Mouse (Mus musculus) left cerebral cortex, adult 9 months (tissue): ENCODE measurements around the gene Fthl17d.
A peak's percentile ranks its signal among the peaks of the same experiment; 100 is the strongest.
"Not testable (repeated sequence)": the region's sequence is repeated elsewhere in the genome, so short reads cannot be mapped to it uniquely, and the experiment has no call there.

ENCODE experiments used
- DNase-seq, 2 experiments: peaks; one replicate each; pipeline ENCODE4 v3.0.0; 2022; ENCODE audit warnings: low spot score in 2 of 2

Gene Fthl17d

DNA sequence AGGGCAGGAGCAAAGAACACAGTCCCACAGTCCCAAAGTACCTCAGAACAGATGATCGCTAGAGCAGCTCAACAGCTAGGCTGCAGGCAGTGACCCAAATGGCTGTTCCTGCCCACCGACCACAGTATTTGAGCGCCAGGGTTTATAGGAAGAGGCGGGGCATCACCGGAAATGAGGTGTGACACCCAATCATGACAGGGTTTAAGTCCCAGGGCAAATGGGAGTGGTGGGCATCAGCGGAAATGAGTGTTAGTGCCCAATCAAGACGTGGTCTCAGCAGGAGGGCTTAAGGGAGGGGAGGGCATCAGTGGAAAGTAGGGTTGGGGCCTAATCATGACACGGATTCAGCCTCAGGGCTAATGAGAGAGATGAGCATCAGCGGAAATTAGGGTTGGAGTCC lies at the start of gene Fthl17d:
TSS of gene Fthl17d (minus strand) at position 101 of the 400 bp plus-strand sequence.
- not testable (repeated sequence) for DNase-seq

DNA sequence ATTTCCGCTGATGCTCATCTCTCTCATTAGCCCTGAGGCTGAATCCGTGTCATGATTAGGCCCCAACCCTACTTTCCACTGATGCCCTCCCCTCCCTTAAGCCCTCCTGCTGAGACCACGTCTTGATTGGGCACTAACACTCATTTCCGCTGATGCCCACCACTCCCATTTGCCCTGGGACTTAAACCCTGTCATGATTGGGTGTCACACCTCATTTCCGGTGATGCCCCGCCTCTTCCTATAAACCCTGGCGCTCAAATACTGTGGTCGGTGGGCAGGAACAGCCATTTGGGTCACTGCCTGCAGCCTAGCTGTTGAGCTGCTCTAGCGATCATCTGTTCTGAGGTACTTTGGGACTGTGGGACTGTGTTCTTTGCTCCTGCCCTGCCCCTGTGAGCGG lies 46.6 kb upstream of the Fthl17d start, which contains the start of gene Fthl17e:
TSS of gene Fthl17e (plus strand) at position 301 of the 400 bp plus-strand sequence.
- DNase-seq = not testable (repeated sequence)

DNA sequence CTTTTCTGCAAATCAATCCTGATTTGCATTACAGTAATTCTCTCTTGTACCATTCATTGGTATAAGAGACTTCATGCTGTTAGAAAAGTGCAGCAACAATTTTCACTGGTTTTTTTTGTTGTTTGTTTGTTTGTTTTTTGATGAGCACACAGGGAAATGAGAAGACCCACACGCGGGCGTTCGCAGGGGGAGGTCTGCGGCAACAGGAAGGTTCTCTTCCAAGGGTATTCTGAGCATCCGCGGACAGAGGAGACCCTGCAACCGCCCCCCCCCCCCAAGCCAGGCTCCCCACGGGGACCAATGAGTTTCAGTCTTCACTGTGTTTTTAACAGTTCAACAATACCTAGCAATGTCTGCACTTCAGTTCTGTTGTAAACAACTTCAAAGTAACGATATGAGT lies 32.9 kb upstream of the Fthl17d start:
- DNase-seq = no peak

DNA sequence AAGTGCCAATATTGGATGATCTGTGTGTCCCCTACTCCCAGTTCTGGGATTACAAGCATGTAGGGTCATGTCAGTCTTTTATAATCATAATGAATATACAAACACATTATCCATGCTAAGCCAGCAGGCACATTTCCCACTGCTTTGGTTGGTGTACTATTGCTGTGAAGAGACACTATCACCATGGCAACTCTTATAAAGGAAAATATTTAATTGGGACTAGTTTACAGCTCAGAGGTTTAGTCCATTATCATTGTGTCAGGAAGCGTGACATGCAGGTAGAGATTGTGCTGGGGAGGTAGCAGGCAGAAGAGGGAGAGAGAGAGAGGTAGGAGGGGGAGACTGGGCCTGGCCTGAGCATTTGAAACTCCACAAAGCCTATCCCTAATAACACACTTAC lies 29.5 kb upstream of the Fthl17d start:
- DNase-seq = no peak

DNA sequence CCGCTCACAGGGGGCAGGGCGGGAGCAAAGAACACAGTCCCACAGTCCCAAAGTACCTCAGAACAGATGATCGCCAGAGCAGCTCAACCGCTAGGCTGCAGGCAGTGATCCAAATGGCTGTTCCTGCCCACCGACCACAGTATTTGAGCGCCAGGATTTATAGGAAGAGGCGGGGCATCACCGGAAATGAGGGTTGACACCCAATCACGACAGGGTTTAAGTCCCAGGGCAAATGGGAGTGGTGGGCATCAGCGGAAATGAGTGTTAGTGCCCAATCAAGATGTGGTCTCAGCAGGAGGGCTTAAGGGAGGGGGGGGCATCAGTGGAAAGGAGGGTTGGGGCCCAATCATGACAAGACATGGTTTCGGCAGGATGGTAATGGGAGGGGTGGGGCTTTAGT lies 10.1 kb downstream of the Fthl17d start, which contains the start of gene Fthl17c:
TSS of gene Fthl17c (minus strand) at position 101 of the 400 bp plus-strand sequence.
- not testable (repeated sequence) for DNase-seq

DNA sequence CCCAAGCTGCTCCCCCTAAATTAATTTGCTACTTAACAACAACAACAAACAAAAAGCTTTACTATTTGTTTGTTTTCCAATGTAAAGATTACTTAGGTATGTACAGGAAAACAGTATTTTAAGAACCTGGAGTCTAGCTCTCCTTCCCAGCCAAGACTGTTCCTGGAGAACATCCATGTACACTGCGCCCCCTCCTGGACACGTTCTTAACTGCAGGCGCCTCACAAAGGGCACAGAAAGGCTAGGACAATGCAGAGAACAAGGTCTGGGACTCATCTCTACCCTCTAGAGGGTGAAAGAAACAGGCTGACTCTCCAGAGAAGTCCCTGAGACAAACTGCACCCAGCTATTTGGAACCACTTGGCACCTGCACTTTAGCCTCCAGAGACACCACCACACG lies 21.9 kb downstream of the Fthl17d start:
- peak in 1 of 2 experiments; percentile 9 for DNase-seq

DNA sequence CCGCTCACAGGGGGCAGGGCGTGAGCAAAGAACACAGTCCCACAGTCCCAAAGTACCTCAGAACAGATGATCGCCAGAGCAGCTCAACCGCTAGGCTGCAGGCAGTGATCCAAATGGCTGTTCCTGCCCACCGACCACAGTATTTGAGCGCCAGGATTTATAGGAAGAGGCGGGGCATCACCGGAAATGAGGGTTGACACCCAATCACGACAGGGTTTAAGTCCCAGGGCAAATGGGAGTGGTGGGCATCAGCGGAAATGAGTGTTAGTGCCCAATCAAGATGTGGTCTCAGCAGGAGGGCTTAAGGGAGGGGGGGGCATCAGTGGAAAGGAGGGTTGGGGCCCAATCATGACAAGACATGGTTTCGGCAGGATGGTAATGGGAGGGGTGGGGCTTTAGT lies 23.7 kb downstream of the Fthl17d start, which contains the start of gene Fthl17b:
TSS of gene Fthl17b (minus strand) at position 101 of the 400 bp plus-strand sequence.
- DNase-seq = not testable (repeated sequence)

DNA sequence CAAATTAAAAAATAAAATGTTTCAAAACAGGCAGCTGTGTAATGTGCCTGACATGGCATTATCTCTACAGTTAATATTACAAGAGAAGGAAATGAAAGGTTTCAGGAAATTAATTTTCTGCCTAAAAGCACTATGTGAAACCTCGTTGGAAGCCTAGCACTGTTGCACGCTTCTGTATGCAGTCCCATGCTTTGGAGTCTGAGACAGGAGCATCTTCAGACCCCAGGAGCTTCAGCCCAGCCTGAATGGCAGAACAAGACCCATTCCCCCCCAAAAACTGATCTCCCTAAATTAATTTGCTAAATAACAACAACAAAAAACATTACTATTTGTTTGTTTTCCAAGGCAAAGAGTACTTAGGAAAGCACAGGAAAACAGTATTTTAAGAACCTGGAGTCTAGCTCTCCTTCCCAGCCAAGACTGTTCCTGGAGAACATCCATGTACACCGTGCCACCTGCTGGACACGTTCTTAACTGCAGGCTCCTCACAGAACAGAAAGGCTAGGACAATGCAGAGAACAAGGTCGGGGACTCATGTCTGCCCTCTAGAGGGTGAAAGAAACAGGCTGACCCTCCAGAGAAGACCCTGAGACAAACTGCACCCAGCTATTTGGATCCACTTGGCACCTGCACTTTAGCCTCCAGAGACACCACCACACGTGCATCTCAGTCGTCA lies 38.3 kb downstream of the Fthl17d start:
- DNase-seq = peak; percentile 37 to 93

DNA sequence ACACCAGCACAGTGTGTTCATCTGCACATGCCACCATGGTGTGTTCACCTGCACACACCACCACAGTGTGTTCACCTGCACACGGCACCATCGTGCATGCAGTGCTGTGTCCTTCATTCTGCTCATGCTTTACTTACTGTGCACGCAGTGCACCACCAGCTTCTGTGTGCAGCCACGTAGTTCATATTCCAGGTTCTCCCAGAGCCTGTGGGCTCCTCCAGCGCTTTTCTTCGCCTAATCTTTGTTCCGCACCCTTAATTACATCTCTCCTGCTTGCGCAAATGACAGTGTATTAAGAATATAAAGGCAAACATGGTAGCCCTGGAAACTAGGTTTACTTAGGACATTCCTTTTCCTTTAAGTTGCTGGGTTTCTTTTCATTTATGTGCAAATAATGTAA lies 42.5 kb downstream of the Fthl17d start:
- no peak for DNase-seq
